Mouse (Mus musculus) cerebellum, adult 9-11 months (tissue): ENCODE data around the gene Ankrd11.

ENCODE experiments used
- DNase-seq: peaks from one replicate; pipeline ENCODE4 v3.0.0; 2022

The Ankrd11 gene

DNA sequence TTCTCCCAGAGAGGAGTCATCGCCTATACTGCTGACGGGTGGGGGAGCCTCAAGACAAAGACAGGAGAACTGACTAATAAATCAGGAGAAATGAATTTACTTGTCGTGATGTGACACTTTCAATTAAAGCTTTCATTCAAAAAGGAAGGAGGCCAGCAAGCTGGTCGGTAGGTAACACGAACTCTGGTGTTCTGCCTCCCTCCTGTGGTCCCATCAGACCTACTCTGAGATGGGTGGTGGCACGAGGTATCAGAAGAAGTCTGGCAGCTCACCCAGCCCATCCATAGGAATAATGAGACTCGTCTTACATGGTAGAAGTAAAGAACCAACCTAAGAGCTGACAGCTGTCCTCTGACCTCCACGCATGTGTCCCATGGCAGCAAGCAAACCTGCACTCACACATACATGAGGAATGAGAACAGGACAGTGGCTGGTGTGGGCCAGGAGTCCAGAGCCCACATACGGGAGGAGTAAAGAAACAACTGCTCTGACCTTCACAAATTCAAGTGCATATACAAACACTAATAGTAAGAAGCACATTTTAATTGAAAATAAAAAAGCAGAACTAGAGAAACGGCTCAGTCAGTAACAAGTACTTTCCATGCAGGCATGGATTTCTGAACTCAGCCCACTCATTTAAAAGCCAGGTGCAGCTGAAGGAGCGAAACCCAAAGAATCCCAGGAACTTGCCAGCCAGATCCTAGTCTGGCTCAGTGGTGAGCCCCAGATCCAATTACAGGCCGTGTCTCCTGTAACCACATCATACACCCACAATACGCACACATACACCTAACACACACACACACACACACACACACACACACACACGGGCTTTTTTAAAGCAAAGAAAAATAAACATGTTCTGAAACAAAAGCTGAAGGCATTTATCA, 37.8 kb downstream of the Ankrd11 start:
- DNase-seq, result no peak

DNA sequence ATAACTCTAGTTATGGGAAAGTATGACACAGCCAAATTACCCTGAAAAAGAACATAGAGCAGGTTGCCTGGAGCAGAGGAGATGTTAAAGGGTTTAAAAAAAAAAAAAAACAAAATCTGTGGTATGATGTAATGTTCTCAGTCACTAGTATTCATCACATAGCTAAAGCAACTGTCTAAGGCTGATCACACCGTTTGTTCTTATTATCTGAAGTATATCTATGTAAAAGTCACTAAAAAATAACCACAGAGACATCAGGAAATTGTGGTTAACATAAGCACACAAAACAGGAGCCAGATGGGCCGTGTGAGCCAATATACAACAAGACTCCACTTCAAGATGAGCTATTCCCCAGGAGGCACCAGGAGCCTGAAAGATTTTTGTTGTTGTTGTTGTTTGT, 41.8 kb downstream of the Ankrd11 start:
- DNase-seq, result no peak

DNA sequence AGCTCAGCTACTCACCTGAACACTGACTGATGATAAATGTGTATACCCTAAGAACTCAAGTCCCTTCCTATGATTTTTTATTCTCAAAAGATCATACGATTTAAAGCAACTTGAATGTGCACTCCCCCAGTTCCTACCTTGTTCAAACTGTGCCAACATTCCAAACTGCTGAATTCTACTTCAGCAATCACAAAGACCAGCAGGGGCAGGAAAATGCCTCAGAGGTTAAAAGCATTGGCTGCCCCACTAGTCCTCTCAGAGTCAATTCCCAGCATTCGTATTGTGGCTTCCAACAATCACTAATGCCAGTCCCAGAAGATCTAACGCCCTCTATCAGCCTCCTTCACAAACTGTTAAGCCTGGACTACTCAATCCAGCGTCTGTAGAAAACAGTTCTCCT, 44.1 kb downstream of the Ankrd11 start:
- no peak for DNase-seq

DNA sequence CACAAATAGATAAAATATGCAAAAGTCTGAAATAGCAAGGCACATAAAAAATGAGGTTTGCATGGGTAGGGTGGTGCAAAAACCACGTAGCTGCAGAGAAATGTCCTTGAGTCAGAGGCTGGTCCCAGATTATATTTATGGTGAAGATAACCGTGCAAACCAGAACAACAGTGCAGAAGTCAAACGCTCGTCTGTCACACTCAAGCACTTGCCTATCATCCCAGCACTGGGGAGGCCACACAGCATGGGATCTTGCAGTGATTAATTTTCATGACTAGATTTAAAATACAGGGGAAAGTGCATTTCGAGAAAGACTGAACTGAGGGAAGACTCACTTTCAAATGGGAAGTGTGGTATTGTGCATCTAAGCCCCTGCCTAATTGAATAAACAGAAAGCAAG, 48.3 kb downstream of the Ankrd11 start:
- DNase-seq, result no peak

DNA sequence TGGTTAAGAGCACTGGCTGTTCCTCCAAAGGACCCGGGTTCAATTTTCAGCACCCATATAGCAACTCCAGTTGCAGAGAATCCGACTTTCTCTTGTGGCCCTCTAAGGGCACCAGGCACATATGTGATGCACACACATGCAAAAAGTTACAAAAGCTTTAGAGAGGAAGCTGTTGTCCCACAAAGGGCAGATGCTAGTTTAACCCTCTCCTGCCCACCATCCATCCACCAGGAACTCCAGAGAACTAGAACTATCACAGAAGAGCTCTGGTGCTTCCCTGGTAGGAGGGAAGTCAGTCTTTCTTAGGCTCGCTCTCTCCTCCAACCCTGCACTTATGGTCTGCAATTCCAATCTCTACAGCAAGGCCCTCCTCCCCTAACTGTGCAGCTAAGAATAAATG, 49.0 kb downstream of the Ankrd11 start:
- no peak for DNase-seq

DNA sequence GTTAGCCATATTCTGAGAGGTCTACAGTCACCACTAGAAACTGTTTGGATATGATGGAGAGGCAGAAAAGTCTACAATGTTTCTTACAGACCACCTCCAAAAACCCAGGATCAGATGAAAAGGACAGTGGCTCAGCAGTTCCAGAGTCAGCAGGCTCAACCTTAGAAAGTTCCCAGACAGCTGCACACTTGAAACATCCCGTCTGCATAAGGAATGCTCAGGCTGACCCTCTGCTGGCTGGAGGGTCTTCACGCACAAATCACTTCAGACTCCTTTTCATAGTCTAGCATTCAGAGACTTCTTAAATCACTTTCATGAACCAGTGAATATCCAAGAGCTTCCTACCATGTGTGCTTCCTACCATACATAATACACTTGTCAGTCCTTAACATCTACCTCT, 49.8 kb downstream of the Ankrd11 start:
- DNase-seq, result no peak

DNA sequence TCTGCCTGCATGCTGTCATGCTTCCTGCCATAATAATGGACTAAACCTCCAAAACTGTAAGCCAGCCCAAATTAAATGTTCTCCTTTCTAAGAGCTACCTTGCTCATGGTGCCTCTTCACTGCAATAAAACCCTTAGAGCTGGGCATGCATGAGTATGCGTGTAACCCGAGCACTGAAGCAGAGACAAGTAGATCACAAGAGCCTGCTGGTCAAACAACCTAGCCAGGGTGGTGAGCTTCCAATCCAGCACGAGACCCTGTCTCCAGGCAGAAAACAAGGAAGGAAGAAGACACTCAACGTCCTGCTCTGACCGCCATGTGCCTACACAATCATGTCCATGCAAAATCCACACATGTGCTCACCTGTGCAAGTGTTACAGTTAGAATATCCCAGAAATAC, 50.7 kb downstream of the Ankrd11 start:
- no peak for DNase-seq

DNA sequence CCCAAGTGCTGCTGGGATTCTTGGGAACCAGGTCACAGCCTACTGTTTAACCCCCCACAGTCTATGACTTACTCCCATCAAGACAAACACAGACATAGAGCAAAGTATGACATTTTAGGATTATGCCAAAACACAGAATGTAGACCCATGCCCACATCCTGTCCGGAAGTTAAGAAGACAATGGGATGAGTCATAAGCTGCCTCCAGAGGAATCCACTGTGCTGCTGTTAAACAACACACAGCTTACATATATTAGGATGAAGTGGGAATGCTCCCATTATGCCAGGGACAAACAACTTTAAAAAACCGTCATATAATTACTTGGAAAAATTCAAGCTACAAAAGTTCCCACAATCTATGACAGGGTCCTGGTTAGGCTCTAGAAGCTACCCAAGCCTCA, 52.1 kb downstream of the Ankrd11 start:
- DNase-seq, result no peak

DNA sequence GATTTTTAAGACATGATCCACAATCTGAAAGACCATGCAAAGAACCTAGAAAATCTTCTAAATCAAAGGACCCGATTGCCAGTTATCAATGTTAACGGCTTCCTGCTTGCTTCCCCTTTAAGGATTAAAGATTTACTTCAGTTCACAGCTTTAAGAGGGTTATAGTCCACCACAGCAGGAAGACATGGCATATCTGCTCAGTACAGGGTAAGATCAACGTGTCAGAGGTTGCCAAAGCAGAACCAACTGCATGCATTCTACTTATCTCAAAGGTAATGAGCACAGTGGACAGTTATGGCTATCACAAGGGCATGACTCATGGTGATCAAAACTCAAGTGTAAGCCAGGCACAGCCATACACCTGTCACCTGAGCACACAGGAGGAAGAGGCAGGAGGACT, 53.1 kb downstream of the Ankrd11 start:
- no peak for DNase-seq

DNA sequence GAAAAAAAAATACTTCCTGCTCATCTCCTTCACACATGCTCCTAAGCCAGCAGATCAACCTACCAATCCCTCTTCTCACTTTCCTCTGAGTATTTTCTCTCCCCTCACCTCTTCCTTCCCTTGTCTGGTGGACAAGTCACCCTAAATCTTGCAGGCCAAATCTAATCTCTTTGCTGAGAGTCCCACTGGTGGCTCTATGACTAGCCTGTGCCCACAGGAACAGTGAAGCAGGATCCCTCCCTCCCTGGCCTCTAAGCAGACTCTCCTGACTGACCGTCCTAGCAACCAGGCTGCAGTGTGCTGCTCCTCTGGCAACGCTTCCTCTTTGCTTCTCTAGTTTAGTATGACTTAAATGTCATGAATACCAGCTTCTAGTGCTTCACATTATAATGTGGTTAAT, 54.8 kb downstream of the Ankrd11 start:
- no peak for DNase-seq

DNA sequence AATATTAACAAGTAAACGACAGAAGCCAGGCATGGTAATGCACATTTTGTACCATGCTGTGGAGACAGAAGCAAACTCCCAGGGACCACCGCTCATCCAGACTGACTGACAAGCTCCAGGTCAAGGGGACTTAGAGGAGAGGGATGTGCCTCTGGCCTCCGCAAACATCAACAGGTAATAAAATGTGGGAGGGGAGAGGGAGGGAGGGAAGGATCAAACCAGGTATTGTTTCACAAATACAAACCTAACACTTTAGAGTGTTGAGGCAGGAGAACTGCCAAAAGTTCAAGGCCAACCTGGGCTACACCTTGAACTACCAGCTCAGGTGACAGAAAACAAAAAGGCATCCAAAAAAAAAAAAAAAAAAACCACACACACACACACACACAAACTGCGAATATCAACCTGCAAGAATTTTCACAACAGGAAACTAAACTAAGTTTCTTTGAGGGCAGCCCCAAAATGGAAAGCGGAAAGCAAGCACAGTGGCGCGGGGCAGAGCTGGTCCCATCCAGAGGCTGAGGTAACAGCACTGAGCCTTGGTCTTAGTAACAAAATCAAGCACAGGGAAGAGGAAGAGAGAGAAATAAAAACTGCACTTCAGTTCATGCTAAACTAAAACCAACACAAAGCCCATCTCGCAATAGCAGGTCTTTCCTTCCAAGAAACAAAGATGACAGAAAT, 55.4 kb downstream of the Ankrd11 start:
- no peak for DNase-seq

DNA sequence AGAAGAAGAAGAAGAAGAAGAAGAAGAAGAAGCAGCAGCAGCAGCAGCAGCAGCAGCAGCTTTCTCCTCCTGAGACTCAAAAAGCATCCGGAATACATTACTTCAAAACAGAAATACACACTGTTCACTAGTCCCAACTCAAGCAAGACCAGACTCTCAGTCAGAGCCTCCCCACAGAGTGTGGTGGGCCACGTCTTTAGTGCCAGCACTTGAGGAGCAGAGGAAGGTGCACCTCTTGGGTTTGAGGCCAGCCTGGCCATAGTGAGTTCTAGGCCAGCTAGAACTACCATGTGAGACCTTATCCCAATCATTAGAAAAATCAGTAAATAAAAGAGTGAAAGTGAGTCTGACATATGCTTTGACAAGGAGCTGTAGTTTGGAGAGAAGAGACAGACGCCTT, 57.9 kb downstream of the Ankrd11 start:
- no peak for DNase-seq

DNA sequence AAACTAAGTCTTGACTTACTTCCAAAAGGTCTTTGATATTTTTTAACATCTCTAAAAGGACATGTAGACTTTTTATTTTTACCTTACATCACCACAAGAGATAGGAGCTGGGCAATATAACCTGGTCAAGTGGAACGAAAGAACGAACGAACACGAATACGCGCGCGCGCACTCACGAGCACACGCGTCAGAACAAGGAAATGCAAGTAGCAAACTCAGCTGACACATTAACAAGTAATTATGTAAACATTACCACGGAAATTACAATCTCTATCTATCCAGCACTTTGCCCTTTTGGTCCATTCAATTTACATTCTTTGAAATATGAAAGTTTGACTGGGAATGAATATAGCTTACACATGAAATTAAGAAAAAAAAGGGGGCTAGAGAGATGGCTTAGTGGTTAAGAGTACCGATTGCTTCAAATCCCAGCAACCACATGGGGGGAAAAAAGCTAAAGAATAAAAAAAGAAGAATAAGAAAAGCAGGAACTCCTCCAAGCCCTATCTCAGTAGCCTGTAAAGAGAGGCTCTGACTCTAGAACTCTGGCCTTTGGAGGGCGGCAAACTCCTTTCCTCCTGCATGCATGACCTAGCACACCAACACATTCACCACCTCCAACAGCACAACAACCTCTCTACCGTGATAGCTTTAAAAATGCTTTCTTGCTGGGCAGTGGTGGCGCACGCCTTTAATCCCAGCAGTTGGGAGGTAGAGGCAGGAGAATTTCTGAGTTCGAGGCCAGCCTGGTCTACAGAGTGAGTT, 58.7 kb downstream of the Ankrd11 start:
- no peak for DNase-seq

DNA sequence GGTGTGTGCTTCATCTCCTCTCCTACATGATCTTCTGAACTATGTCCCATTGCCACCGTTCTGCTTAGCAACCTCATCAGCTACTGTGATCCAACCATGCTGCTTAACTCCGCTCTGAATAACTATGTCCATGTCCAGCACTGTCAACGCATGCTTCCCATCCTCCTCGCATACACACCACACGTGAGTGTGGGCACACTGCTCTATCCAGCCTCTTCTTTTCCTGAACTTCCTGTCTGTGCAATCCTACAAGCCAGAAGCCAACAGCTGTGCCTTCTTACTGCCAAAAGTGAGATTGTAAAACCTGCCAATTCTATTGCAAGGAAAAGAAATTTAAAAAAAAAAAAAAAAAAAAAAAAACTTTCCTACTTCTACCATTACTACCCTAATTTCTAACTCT, 60.4 kb downstream of the Ankrd11 start:
- no peak for DNase-seq

DNA sequence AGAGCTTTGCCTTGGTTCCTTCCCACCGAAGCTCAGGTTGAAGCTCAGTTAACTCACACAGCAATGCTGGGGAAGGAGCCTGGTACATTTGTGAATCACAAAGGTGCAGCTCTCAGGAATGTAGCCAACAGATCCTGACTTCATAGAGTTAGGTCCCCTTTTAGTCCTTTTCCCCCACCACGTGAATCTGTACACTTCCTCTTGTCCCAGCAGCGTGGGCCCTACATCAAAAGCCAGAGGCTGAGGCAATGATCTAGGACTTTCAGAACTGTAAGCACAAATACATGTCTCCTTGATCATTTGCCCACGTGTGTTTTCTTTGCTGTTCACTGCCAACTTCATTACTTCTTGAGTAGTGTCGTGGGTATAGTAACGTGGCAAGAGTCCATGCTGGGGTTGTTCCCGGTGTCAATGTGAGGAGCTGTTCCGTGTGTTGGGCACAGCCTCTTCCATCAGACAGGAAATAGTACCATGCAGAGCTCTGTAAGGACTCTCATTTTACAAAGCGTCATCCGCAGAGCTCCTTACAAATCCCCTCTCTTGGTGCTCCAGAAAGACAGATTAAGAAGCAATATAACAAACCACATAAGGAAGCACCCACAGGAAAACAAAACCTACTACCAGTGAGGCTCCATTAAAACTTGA, 62.1 kb downstream of the Ankrd11 start:
- DNase-seq, result no peak

DNA sequence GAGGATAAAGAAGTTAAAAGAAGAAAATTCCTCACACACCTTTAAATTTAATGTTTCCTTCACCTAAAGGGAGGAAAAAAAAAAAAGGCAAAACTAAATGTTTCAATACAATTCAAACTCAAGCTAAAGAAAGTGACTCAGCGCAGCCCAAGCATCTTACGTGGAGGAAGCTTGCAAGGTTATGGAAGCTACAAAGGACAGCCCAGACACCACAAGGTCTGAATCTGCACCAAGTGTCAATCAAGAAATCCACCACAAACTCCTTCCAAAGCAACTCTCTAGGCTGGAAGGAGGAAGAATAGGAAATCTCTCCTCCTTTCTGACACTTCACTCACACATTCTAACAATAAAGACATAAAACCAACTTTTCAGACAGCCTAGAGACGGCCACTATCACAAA, 62.7 kb downstream of the Ankrd11 start:
- no peak for DNase-seq

DNA sequence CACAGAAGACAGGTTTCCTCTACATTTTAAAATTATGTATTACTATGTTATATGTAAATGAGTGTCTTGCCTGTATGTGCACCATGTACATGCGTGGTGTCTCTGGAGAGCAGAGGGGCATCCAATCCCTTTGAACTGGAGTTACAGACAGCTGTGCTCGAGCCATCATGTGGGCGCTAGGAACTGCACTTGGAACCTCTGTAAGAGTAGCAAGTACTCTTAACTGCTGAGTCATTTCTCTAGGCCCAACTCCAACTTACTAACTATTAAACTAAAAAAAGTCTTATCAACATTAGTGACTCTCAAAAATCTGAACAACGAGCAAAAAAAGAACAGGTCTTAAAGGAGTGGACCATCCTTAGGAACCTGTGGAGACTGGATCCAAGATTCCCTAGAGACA, 66.0 kb downstream of the Ankrd11 start:
- no peak for DNase-seq

DNA sequence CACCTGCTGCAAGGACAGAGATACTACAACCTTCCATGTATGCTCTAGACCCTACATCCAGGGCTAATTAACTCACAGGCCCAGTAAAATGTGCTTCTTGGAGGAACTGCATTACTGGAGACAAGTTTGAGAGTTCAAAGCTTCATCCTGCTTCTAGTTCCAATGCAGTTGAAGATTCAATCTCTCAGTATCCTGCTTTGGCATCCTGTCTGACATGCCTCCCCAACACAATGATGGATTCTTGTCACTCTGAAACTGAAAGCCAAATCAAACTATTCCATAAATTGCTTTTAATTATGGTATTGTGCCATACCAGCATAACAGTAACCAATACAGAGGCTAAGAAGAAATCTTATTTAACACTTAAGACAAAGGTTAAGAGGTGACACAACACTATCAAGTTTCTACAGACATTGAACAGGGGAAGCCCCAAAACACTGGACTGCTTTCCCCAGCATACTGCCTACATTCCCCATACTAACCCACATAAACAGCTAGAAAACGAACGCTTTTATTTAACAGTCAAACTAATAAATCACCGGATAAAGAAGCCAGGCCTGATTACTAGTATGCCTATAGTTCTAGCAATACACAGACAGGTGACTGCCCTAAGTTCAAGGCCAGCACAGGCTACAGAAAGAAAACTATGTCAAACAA, 72.0 kb downstream of the Ankrd11 start:
- no peak for DNase-seq

DNA sequence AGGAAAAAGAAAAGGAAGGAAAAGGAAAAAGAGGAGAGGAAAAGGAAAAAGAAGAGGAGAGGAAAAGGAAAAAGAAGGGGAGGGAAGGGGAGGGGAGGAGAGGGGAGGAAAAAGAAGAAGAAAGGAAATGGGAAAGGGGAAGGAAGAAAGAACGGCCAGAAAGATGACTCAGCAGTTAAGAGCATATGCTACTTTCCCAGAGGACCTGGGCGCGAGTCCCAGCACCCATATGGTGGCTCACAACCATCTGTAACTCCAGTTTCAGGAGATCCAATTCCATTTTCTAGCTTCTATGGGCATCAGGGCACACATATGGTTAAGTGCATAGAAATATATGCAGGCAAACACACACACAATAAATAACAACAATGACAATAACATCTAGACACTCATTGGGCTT, 73.9 kb downstream of the Ankrd11 start:
- no peak for DNase-seq

DNA sequence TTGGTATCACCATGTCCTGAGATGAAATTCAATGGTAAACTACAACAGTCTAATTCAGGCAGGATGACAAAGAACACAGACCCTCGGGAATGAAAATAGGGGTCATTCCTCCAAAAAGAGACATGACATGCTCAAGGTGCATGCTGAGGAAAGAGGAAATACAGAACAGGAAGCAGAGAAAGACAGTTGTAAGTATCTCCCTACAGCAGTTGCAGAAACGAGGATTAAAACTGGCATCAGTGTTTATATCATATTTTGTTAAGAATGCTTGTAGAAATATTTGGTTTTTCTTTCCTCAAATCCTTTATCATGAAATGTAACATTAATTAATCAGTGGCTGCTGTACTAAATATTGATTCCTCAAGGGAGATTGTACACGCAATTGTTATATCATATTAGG, 75.4 kb downstream of the Ankrd11 start:
- DNase-seq, result no peak

DNA sequence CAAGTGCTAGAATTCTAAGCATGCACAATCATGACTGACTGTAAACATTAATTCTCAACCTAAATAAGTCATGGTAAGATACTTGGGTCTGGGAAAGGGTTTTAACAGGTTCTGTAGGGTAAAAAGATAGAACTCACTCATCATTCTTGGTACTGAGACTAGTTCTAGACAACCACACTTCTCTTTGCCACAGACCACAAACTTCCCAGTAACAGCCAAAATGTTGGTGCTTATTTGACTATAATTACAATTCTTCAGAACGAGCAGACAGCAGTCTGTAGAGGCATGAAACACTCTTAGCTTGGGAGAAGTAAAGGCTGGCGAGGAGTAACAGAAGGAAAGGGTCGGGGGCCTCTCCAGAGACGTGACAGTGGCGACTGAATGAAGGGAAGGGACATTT, 80.0 kb downstream of the Ankrd11 start:
- DNase-seq, result no peak

DNA sequence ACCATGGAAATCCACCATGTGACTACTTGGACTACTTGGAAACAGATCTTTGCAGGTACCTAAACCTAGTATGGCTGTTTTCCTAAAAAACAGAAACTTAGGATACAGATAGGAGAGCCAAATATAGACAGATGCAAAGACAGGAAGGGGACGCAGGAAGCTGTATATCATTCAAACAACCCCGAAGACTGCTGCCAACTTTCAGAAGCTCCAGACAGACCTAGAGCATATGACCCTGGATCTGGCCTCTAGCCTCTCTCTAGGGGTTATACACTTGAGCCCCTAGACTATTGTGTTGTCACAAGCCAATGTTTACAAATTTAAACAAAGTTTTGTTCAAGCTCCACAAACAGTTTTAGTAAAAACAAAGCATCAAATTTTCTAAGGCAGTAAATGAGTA, 80.6 kb downstream of the Ankrd11 start:
- DNase-seq, result no peak

DNA sequence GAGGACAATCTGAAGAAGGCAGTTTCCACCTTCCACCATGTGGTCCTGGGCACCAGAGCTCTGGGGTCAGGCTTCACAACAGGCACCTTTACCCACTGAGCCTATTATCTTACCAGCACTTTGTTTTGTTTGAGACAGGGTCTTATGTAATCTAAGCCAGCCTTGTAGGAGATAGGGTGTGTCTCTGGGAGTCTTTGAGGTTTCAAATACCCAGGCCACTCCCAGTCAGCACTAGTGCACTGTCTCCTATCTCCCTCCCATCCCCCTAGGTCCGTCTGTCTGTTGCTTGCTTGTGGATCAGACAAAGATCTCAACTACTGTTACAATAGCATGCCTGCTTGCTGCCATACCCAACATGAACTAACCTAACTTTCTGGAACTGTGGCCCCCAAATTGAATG, 81.1 kb downstream of the Ankrd11 start:
- DNase-seq, result no peak
